In genomic region chr10:116727702-116728298, GRCm38 (mm10) we compare ENCODE assay signal across 8 mouse cellular contexts.
DNase-seq lines count a peak whose midpoint lies in the region; ATAC-seq lines count a peak whose summit lies in the region.

No protein-coding gene starts in this region.

- H3K9me3 ChIP-seq in heart, embryonic 13.5 days, result no peaks in the 10 kb centered on the region
- no peaks in the 10 kb centered on the region for H3K9me3 ChIP-seq in hindbrain, embryonic 11.5 days (ENCODE audit: control insufficient read depth, low read length)

- H3K4me1 ChIP-seq in heart, embryonic 13.5 days, result peaks cover 17% of the 10 kb centered on the region
- no peaks in the 10 kb centered on the region for H3K4me1 ChIP-seq in hindbrain, embryonic 11.5 days (replicated peaks; ENCODE audit: control insufficient read depth, insufficient read depth, low read length)

- peak overlapping the region; percentile 70 for H3K27ac ChIP-seq in heart, embryonic 13.5 days (replicated peaks)
- no peak overlapping the region for H3K27ac ChIP-seq in hindbrain, embryonic 11.5 days (ENCODE audit: low read depth, low read length)

- peak overlapping the region; percentile 66 for H3K4me2 ChIP-seq in heart, embryonic 13.5 days
- H3K4me2 ChIP-seq in hindbrain, embryonic 11.5 days (replicated peaks; ENCODE audit: low read depth, low read length), result no peak overlapping the region; the same call in 1 of the 2 replicates

- H3K36me3 ChIP-seq in heart, embryonic 13.5 days, result no peaks in the 10 kb centered on the region
- H3K36me3 ChIP-seq in hindbrain, embryonic 11.5 days (ENCODE audit: control insufficient read depth, insufficient read depth, low read length), result no peaks in the 10 kb centered on the region

- WGBS in heart, embryonic 13.5 days, result 11% methylated on average over 14 of the region's 14 CpGs
- 30% methylated on average over 14 of the region's 14 CpGs for WGBS in hindbrain, embryonic 11.5 days

- H3K9ac ChIP-seq in heart, embryonic 13.5 days, result peak overlapping the region; percentile 69
- no peak overlapping the region for H3K9ac ChIP-seq in hindbrain, embryonic 11.5 days (ENCODE audit: low read depth, low read length)

- DNase-seq in heart, adult 9 months (ENCODE audit: low spot score in 2 of 2), result no peak
- DNase-seq in R1 (ENCODE audit: low read depth, low spot score), result peak; percentile 36
- DNase-seq in hindbrain, embryonic 11.5 days (ENCODE audit: low spot score), result peak; percentile 28
- DNase-seq in MN1 (ENCODE audit: low spot score), result no peak
- DNase-seq in layer of hippocampus, postnatal 36 days, result no peak
- no peak for DNase-seq in spleen, postnatal 4 days (ENCODE audit: low spot score in 2 of 2)

- no peak for ATAC-seq in heart, embryonic 13.5 days (ENCODE audit: extremely low read depth, insufficient number of reproducible peaks, low FRiP score, low TSS enrichment)
- ATAC-seq in hindbrain, embryonic 11.5 days (ENCODE audit: low FRiP score), result no peak
- 0 out of 2 replicates have a peak, but pooled peaks have one; percentile 9 for ATAC-seq in megakaryocyte, adult 5-6 weeks (ENCODE audit: poor library complexity, severe bottlenecking)

- H3K27me3 ChIP-seq in heart, embryonic 13.5 days (replicated peaks), result peaks cover 9% of the 10 kb centered on the region
- no peaks in the 10 kb centered on the region for H3K27me3 ChIP-seq in hindbrain, embryonic 11.5 days (ENCODE audit: control insufficient read depth, insufficient read depth, low read length)

- H3K4me3 ChIP-seq in heart, embryonic 13.5 days, result peak overlapping the region; percentile 41
- H3K4me3 ChIP-seq in hindbrain, embryonic 11.5 days (ENCODE audit: low read depth, low read length), result no peak overlapping the region

Comparison
In these comparisons a context has a peak if more than half of its experiments do, and no peak if none do; other contexts are left out.
1. DNase-seq: peak in R1 (single experiment) and hindbrain, embryonic 11.5 days (single experiment); none in heart, adult 9 months (0 of 2), MN1 (single experiment), layer of hippocampus, postnatal 36 days (0 of 2) and spleen, postnatal 4 days (0 of 2).